Mouse (Mus musculus) spleen, adult 2 months (tissue): ENCODE measurements around the gene Gm28557. TPM values are rescaled to one million over a fixed set of nuclear protein-coding genes. Genes with fewer than 3 reads are reported as not detected.
"Not testable (repeated sequence)": the region's sequence is repeated elsewhere in the genome, so short reads cannot be mapped to it uniquely, and the experiment has no call there.

Experiments used
- DNase-seq, 2 experiments: peaks; one replicate each; pipeline versions ENCODE4 v3.0.0 to v3.0.0-alpha.2; 2012 to 2021; ENCODE audit warnings: low spot score in 2 of 2, low read depth in 1 of 2
- H3K27ac ChIP-seq: fragments of 200-500 bp; 2 replicates; pipeline ENCODE4 v1.5.1; 2012; ENCODE audit warnings: low read length, inconsistent platforms; ENCODE audit not compliant: insufficient read depth
- H3K27me3 ChIP-seq: fragments of 200-500 bp; 2 replicates; pipeline ENCODE4 v1.6.1; 2012; ENCODE audit warnings: mild to moderate bottlenecking, moderate library complexity, low read length, inconsistent platforms; ENCODE audit not compliant: control insufficient read depth, insufficient read depth
- H3K36me3 ChIP-seq: fragments of 200-500 bp; 2 replicates; pipeline ENCODE4 v1.6.1; 2012; ENCODE audit warnings: mild to moderate bottlenecking, low read length, inconsistent platforms; ENCODE audit not compliant: control insufficient read depth, insufficient read depth
- H3K4me1 ChIP-seq: fragments of 200-500 bp; 2 replicates; pipeline ENCODE4 v1.6.1; 2011; ENCODE audit warnings: inconsistent platforms; ENCODE audit not compliant: control insufficient read depth, insufficient read depth, insufficient read length
- H3K4me3 ChIP-seq: fragments of 200-500 bp; 2 replicates; pipeline ENCODE4 v1.5.1; 2011; ENCODE audit warnings: mild to moderate bottlenecking, inconsistent platforms; ENCODE audit not compliant: insufficient read depth, insufficient read length; ENCODE audit errors: extremely low read depth
- CTCF ChIP-seq: fragments of 200-500 bp; IDR thresholded peaks from 2 replicates; pipeline ENCODE4 v1.5.1; 2011; ENCODE audit warnings: mild to moderate bottlenecking, inconsistent platforms; ENCODE audit not compliant: insufficient read depth, insufficient read length, insufficient replicate concordance; ENCODE audit errors: extremely low read depth
- POLR2A ChIP-seq: fragments of 200-500 bp; IDR thresholded peaks from 2 replicates; pipeline ENCODE4 v1.6.1; 2011; ENCODE audit warnings: low read depth, low read length, inconsistent platforms
- WGBS: fragments of 180-500 bp; shearing (Covaris S2); methylation state at CpG from one replicate; pipeline ENCODE4 v1.1.7; 2018; 5-methylcytosine and 5-hydroxymethylcytosine counted together
- polyA plus RNA-seq: library from polyadenylated mRNA; depleted of rRNA; stranded (reverse); fragments of >200 nt; gene quantifications from 2 replicates; pipeline ENCODE4 v1.2.3, GENCODE M21; 2012; rRNA removed

Gm28557 gene
- polyA plus RNA-seq = 1.0 and 1.1 TPM in 2 replicates

- WGBS = under 1% methylated on average over 17 of the region's 17 CpGs
- H3K4me3 ChIP-seq = peak within 1 kb of the TSS; percentile 93
- H3K27me3 ChIP-seq = peaks cover 2% of the 10 kb centered on the region; the same call in 1 of the 2 replicates
- no peaks in the 10 kb centered on the region; the same call in 1 of the 2 replicates for H3K36me3 ChIP-seq
- TF ChIP-seq POLR2A (no peak; the same call in 1 of the 2 replicates), CTCF (peak; percentile 45; the same call in 1 of the 2 replicates)
- peak; percentile 85 to 96 for DNase-seq
- H3K27ac ChIP-seq = peak within 1 kb of the TSS; percentile 83
- peaks cover 9% of the 10 kb centered on the region; the same call in 1 of the 2 replicates for H3K4me1 ChIP-seq
These were observed at the start of gene Gm28557 for GRCm38 (mm10) chr13:67108194-67108820. Gm28557 (minus strand) TSS chr13:67108604.

DNA sequence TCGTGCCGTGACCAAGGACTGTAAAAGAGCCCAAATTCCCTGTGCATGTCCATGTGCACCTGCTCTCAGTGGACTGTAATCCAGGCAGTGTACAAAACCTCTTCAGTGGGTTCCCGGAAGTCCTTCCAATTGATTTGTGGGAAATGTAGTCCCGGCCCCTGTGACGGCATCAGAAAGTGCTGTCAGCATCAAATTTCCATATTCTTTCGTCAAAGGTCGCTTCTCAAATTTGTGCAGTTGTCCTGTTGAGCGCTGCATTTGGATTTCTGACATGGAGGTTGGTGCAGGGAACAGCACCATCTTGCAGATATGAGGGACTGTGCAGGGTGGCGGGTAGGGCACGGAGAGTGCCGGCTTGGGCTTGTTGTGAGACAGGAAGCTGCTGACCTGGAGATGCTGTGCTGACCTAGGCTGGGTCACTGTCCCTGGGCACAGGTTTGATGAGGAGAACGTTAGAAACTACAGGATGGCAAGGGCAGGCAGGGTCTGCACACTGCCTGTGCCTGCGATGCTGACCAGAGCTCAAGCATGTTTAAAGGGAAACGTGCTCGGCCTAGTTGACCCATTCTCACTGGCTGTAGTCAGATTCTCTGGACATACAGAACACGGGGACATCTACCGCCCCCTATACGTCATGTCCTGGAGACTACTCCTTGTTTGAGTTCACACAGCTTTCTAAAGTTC is 19.8 kb upstream of the Gm28557 start:
- Histone ChIP-seq H3K36me3 (no peaks in the 10 kb centered on the region), H3K27ac (peak overlapping the region; percentile 17), H3K4me3 (peak overlapping the region; percentile 80), H3K27me3 (no peaks in the 10 kb centered on the region), H3K4me1 (no peaks in the 10 kb centered on the region)
- no peak for TF ChIP-seq CTCF
- no peak for TF ChIP-seq POLR2A
- 3% methylated on average over 18 of the region's 18 CpGs for WGBS
- DNase-seq = peak; percentile 71 to 73

- not testable (repeated sequence) for H3K4me3 ChIP-seq, H3K27ac ChIP-seq, H3K4me1 ChIP-seq, H3K36me3 ChIP-seq, H3K27me3 ChIP-seq, DNase-seq
- 81% methylated on average over 10 of the region's 10 CpGs for WGBS
These were observed 19.1 kb upstream of the Gm28557 start for GRCm38 (mm10) chr13:67127507-67127906.

DNA sequence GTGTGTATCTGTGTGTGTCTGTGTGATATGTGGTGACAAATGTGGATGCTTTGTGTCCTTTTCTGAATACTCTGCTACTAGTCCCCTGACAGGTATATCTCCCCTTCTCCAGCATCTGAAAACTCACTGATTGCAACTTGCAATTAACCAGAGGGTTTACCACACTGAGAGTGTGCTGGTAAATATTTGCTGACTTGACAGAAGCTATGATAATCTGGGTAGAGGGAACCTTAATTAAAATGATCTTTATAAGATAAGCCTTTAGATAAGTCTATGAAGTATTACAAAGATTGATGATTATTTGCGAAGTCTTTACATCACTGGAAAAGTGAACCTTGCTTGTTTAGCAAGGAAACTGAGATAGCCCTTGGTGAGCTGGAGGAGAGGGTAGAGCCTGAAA is 16.1 kb upstream of the Gm28557 start:
- H3K4me1 ChIP-seq = no peaks in the 10 kb centered on the region
- TF ChIP-seq POLR2A (no peak), CTCF (no peak)
- no peak for DNase-seq
- 89% methylated on average over 1 of the region's 1 CpGs for WGBS
- H3K27me3 ChIP-seq = no peaks in the 10 kb centered on the region
- H3K36me3 ChIP-seq = no peaks in the 10 kb centered on the region
- H3K27ac ChIP-seq = no peak overlapping the region
- H3K4me3 ChIP-seq = no peak overlapping the region

DNA sequence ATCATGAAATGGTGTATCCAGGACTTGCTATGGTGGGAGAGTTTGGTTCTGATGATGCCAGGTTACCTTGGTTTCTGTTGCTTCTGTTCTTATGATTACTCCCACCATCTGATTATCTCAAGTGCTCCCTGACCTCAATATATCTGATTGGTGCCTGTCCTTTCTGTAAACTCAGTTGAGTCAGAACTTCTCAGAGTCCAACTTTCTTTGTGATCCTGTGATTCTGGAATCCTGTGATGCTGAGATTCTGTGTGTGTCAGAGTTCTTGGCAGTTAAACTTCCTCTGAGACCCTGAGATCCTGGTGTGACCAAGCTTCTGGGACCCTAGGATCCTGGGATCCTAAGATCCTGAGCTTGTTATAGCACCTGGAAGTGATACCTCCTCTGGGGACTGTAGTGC is 13.0 kb upstream of the Gm28557 start, which contains the start of gene Zfp759:
TSS of gene Zfp759 (plus strand) at position 301 of the 400 bp plus-strand sequence.
- H3K27ac ChIP-seq, H3K36me3 ChIP-seq, H3K27me3 ChIP-seq, H3K4me1 ChIP-seq, H3K4me3 ChIP-seq, DNase-seq: not testable (repeated sequence)

- H3K4me1 ChIP-seq, DNase-seq, H3K4me3 ChIP-seq, H3K27me3 ChIP-seq, H3K27ac ChIP-seq, H3K36me3 ChIP-seq: not testable (repeated sequence)
- WGBS = 87% methylated on average over 8 of the region's 8 CpGs
These were observed 7.8 kb upstream of the Gm28557 start, which contains the start of gene Rslcan18 for GRCm38 (mm10) chr13:67116163-67116562. Rslcan18 (minus strand) TSS chr13:67116263.

DNA sequence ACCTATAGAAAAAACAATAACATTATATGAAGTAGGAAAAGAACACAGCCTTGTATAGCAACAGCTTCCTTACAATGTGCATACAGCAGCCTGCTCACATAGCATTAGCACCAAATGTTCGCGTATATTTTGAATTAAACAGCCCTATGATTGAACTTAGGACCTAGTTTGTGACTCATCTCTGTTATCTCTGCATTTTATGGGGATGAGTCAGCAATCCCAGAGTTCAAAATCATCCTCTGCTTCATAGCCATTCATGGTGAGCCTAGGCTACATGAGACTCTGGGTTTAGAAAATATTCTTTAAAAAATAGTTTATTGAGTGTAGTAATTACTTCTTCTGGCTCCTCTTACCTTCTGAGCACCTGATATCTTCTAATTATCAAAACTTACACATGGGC is 4.9 kb upstream of the Gm28557 start:
- no peak for TF ChIP-seq CTCF
- TF ChIP-seq POLR2A = no peak
- H3K27me3 ChIP-seq = peaks cover 2% of the 10 kb centered on the region; the same call in 1 of the 2 replicates
- H3K4me3 ChIP-seq = no peak overlapping the region
- no peaks in the 10 kb centered on the region for H3K36me3 ChIP-seq
- WGBS = 94% methylated on average over 2 of the region's 2 CpGs
- H3K4me1 ChIP-seq = peaks cover 3% of the 10 kb centered on the region; the same call in 1 of the 2 replicates
- H3K27ac ChIP-seq = no peak overlapping the region
- DNase-seq = no peak
